Mouse (Mus musculus): Measurements from ENCODE around the gene Vamp2.

- TF ChIP-seq CHD2 (IDR thresholded peaks at IDR 0.05; ENCODE audit: low read depth, low read length) (no peak), ZNF384 (IDR thresholded peaks at IDR 0.05; ENCODE audit: low read depth, low read length) (no peak), HCFC1 (IDR thresholded peaks at IDR 0.05; ENCODE audit: borderline replicate concordance, insufficient read depth, low read length) (no peak)
Observed at GRCm38 (mm10) chr11:69088856-69089615, 746 bp downstream of the Vamp2 start.
